Mouse (Mus musculus) liver, adult 2 months (tissue): ENCODE measurements around the gene Kif1c. TPM values are rescaled to one million over a fixed set of nuclear protein-coding genes. Genes with fewer than 3 reads are reported as not detected.
A peak's percentile ranks its signal among the peaks of the same experiment; 100 is the strongest.

Source experiments
- DNase-seq: peaks from one replicate; pipeline ENCODE4 v3.0.0-alpha.2; 2011; ENCODE audit warnings: low read depth, low spot score; ENCODE audit errors: extremely low read depth
- H3K27ac ChIP-seq: fragments of 200-500 bp; replicated peaks from 2 replicates; pipeline ENCODE4 v1.5.1; 2012; ENCODE audit warnings: low read depth, mild to moderate bottlenecking, control low read depth, inconsistent platforms, low read length; ENCODE audit not compliant: insufficient read depth
- H3K27me3 ChIP-seq: fragments of 200-500 bp; 2 replicates; pipeline ENCODE4 v1.6.1; 2012; ENCODE audit warnings: mild to moderate bottlenecking, moderate library complexity, low read length, inconsistent platforms; ENCODE audit not compliant: control insufficient read depth, insufficient read depth
- H3K36me3 ChIP-seq: fragments of 200-500 bp; 2 replicates; pipeline ENCODE4 v1.6.1; 2012; ENCODE audit warnings: low read length, inconsistent platforms; ENCODE audit not compliant: control insufficient read depth, insufficient read depth
- H3K4me1 ChIP-seq: fragments of 200-500 bp; 2 replicates; pipeline ENCODE4 v1.6.1; 2011; ENCODE audit warnings: low read length; ENCODE audit not compliant: control insufficient read depth, insufficient read depth
- H3K4me3 ChIP-seq: fragments of 200-500 bp; 2 replicates; pipeline ENCODE4 v1.5.1; 2011; ENCODE audit warnings: low read depth, mild to moderate bottlenecking, control low read depth, low read length, moderate library complexity; ENCODE audit not compliant: insufficient read depth
- H3K79me2 ChIP-seq: fragments of 200-500 bp; 2 replicates; pipeline ENCODE4 v1.6.1; 2012; ENCODE audit warnings: inconsistent platforms, mild to moderate bottlenecking, low read length, moderate library complexity; ENCODE audit not compliant: control insufficient read depth, insufficient read depth
- H3K9ac ChIP-seq: fragments of 200-500 bp; 2 replicates; pipeline ENCODE4 v1.6.1; 2012; ENCODE audit warnings: low read depth, mild to moderate bottlenecking, control low read depth, inconsistent platforms, low read length
- CTCF ChIP-seq: fragments of 200-500 bp; IDR thresholded peaks from 2 replicates; pipeline ENCODE4 v1.5.1; 2011; ENCODE audit warnings: low read depth, low read length, control low read depth
- POLR2A ChIP-seq: fragments of 200-500 bp; IDR thresholded peaks from 2 replicates; pipeline ENCODE4 v1.6.1; 2011; ENCODE audit warnings: low read length, control low read depth; ENCODE audit not compliant: insufficient read depth; ENCODE audit errors: extremely low read depth
- WGBS: fragments of 180-500 bp; shearing (Covaris S2); methylation state at CpG from one replicate; pipeline ENCODE4 v1.1.7; 2018; 5-methylcytosine and 5-hydroxymethylcytosine counted together
- polyA plus RNA-seq: library from polyadenylated mRNA; depleted of rRNA; stranded (reverse); fragments of >200 nt; gene quantifications from 2 replicates; pipeline ENCODE4 v1.2.3, GENCODE M21; 2012
- total RNA-seq: library from RNA; depleted of rRNA; stranded (reverse); fragments of >200 nt; gene quantifications from 2 replicates; pipeline ENCODE4 v1.2.3, GENCODE M21; 2014

The Kif1c gene
- total and polyA plus RNA-seq, 2 experiments: 50.8 to 75.6 TPM

GRCm38 (mm10) chr11:70654198-70654922 lies 46.0 kb upstream of the Kif1c start, which contains the start of gene Pfn1:
Gene Pfn1, minus strand, starts transcription at chr11:70654644.
- peaks cover 24% of the 10 kb centered on the region for H3K79me2 ChIP-seq
- peak within 1 kb of the TSS; percentile 98 for H3K9ac ChIP-seq
- H3K36me3 ChIP-seq: peaks cover 32% of the 10 kb centered on the region
- under 1% methylated on average over 60 of the region's 61 CpGs for WGBS
- peak within 1 kb of the TSS; percentile 96 for H3K4me3 ChIP-seq
- no peaks in the 10 kb centered on the region for H3K27me3 ChIP-seq
- DNase-seq: peak; percentile 73
- peak within 1 kb of the TSS; percentile 97 for H3K27ac ChIP-seq
- H3K4me1 ChIP-seq: peaks cover 14% of the 10 kb centered on the region
- TF ChIP-seq POLR2A (peak; percentile 97), CTCF (no peak)

- Histone ChIP-seq H3K4me3 (peak overlapping the region; percentile 53), H3K27ac (peak overlapping the region; percentile 75), H3K36me3 (peaks cover 26% of the 10 kb centered on the region), H3K4me1 (peaks cover 14% of the 10 kb centered on the region), H3K79me2 (peaks cover 23% of the 10 kb centered on the region), H3K9ac (peak overlapping the region; percentile 56), H3K27me3 (no peaks in the 10 kb centered on the region)
- TF ChIP-seq CTCF: no peak
- peak; percentile 75 for TF ChIP-seq POLR2A
- peak; percentile 88 for DNase-seq
- under 1% methylated on average over 48 of the region's 48 CpGs for WGBS
Observed at GRCm38 (mm10) chr11:70654923-70655570, 45.3 kb upstream of the Kif1c start.

- WGBS: 5% methylated on average over 61 of the region's 61 CpGs
- Histone ChIP-seq H3K9ac (peak overlapping the region; percentile 66), H3K27me3 (no peaks in the 10 kb centered on the region), H3K27ac (peak overlapping the region; percentile 75), H3K4me1 (peaks cover 14% of the 10 kb centered on the region), H3K4me3 (peak overlapping the region; percentile 53), H3K79me2 (peaks cover 23% of the 10 kb centered on the region), H3K36me3 (peaks cover 21% of the 10 kb centered on the region)
- TF ChIP-seq POLR2A: 0 out of 2 replicates have a peak, but pooled peaks have one; percentile 6
- TF ChIP-seq CTCF: no peak
- peak; percentile 30 for DNase-seq
Observed at GRCm38 (mm10) chr11:70655571-70656455, 44.5 kb upstream of the Kif1c start.

GRCm38 (mm10) chr11:70656456-70656927 lies 43.9 kb upstream of the Kif1c start:
- peaks cover 14% of the 10 kb centered on the region for H3K4me1 ChIP-seq
- peak overlapping the region; percentile 66 for H3K9ac ChIP-seq
- peaks cover 15% of the 10 kb centered on the region for H3K36me3 ChIP-seq

GRCm38 (mm10) chr11:70656964-70657363 lies 43.4 kb upstream of the Kif1c start, which contains the start of gene Eno3:
Gene Eno3, plus strand, starts transcription at chr11:70657202.
- H3K79me2 ChIP-seq: peaks cover 21% of the 10 kb centered on the region
- H3K4me3 ChIP-seq: peak within 1 kb of the TSS; percentile 53; the same call in 1 of the 2 replicates
- H3K4me1 ChIP-seq: peaks cover 11% of the 10 kb centered on the region
- WGBS: 82% methylated on average over 3 of the region's 3 CpGs
- peak within 1 kb of the TSS; percentile 75 for H3K27ac ChIP-seq
- H3K9ac ChIP-seq: peak within 1 kb of the TSS; percentile 66
- no peak for DNase-seq
- TF ChIP-seq CTCF (no peak), POLR2A (no peak)
- H3K27me3 ChIP-seq: no peaks in the 10 kb centered on the region
- H3K36me3 ChIP-seq: peaks cover 10% of the 10 kb centered on the region

More at GRCm38 (mm10) chr11:70656456-70656927, 43.9 kb upstream of the Kif1c start:
- TF ChIP-seq POLR2A (no peak), CTCF (no peak)
- Histone ChIP-seq H3K4me3 (peak overlapping the region; percentile 53; the same call in 1 of the 2 replicates), H3K27me3 (no peaks in the 10 kb centered on the region), H3K27ac (peak overlapping the region; percentile 75; the same call in 1 of the 2 replicates), H3K79me2 (peaks cover 23% of the 10 kb centered on the region)
- WGBS: 59% methylated on average over 16 of the region's 16 CpGs
- DNase-seq: no peak
